Mouse (Mus musculus): ENCODE results near the gene Ceacam15. TPM values are rescaled to one million over a fixed set of nuclear protein-coding genes. Genes with fewer than 3 reads are reported as not detected.

Gene Ceacam15
- polyA plus RNA-seq, 1 experiment from 2014 or later = not detected

DNA sequence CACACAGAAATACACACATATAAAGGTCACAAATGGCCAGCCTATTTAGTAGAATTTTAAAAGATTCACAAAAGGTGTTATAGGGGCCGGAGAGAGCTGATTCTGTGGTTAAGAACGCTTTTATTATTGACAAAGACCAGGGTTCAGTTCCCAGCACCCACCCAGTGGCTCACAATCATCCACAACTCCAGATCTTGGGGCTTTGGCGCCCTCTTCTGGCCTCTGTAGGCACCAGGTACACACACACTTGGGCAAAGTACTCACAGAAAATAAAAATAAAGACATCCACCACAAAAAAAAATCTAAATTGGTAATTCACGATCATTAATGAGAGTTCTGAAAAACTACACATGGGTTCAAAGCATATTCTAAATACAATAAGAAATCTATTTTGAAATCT is 43.6 kb downstream of the Ceacam15 start:
- Histone ChIP-seq H3K4me3 (ENCODE audit: low read depth, low read length) (no peak overlapping the region), H3K9me3 (ENCODE audit: low read length) (no peaks in the 10 kb centered on the region), H3K36me3 (replicated peaks; ENCODE audit: insufficient read depth, low read length) (no peaks in the 10 kb centered on the region), H3K4me2 (ENCODE audit: low read depth, low read length) (no peak overlapping the region), H3K4me1 (ENCODE audit: insufficient read depth) (no peaks in the 10 kb centered on the region), H3K27me3 (ENCODE audit: insufficient read depth, low read length) (no peaks in the 10 kb centered on the region), H3K27ac (ENCODE audit: low read depth) (no peak overlapping the region), H3K9ac (replicated peaks) (no peak overlapping the region)
- ATAC-seq (no peak), DNase-seq (no peak)
- TF ChIP-seq CTCF (IDR thresholded peaks at IDR 0.05; ENCODE audit: low read depth) (0 out of 2 replicates have a peak, but pooled peaks have one; percentile 6), EP300 (IDR thresholded peaks at IDR 0.05; ENCODE audit: low read depth) (no peak)
- 66% methylated on average over 4 of the region's 4 CpGs for WGBS (ENCODE audit: insufficient replicate concordance)

DNA sequence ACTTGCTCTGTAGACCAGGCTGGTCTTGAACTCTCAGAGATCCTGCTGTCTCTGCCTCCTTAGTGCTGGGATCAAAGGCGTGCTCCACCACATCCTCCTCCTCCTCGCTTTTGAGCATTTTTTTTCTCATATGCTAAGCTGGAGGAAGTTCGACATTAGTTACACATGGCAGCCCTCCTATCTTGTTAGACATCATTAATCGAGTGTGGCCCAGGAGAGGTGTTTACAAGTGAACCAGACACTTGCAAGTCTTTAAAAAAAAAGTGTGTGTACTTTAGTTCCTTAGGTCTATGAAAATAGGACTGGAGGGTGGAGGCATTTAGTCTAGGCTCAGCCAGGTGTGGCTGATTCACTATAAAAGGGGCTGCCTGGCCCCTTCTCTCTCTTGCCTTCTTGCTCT is 44.5 kb downstream of the Ceacam15 start:
- no peaks in the 10 kb centered on the region for H3K27me3 ChIP-seq (ENCODE audit: insufficient read depth, low read length)
- no peak overlapping the region for H3K27ac ChIP-seq (ENCODE audit: low read depth)
- H3K4me2 ChIP-seq (ENCODE audit: low read depth, low read length) = no peak overlapping the region
- no peaks in the 10 kb centered on the region for H3K4me1 ChIP-seq (ENCODE audit: insufficient read depth)
- no peak for TF ChIP-seq CTCF (IDR thresholded peaks at IDR 0.05; ENCODE audit: low read depth)
- no peak for TF ChIP-seq EP300 (IDR thresholded peaks at IDR 0.05; ENCODE audit: low read depth)
- WGBS (ENCODE audit: insufficient replicate concordance) = 50% methylated on average over 4 of the region's 4 CpGs
- DNase-seq = no peak
- ATAC-seq = no peak
- H3K9me3 ChIP-seq (ENCODE audit: low read length) = no peaks in the 10 kb centered on the region
- no peaks in the 10 kb centered on the region for H3K36me3 ChIP-seq (replicated peaks; ENCODE audit: insufficient read depth, low read length)
- no peak overlapping the region for H3K4me3 ChIP-seq (ENCODE audit: low read depth, low read length)
- H3K9ac ChIP-seq (replicated peaks) = no peak overlapping the region

DNA sequence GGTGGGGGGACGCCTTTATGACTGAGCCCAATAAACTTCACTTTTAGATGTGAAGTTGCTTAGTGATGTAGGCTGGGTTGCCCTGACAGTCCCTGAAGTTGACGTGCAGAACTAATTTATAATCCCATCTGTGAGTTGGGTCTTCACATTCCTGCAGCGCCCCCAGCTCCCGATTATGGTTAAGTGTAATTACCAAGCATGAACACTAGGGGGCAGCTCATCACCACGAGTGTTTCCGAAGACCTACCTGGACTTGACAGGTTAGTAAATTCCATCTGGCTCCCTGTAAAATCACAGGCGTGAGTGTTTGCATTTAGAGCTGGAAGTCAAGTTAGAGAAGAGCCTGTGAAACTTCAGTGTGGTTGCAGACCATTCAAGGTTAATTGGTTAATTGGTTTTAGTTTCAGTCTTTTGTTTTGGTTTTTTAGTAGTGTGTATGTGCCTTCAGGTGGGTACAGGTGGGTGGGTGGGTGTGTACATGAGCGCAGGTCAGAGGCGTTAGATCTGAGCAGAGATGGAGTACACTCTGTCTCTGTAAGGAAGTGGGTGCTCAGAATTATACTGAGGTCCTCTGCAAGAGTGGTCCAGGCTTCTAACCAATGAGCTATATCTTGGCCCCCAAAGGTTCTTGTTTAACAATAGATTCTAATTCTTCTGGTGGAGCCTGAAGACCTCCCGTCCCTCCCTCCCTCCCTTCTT is 45.8 kb downstream of the Ceacam15 start:
- ATAC-seq = no peak
- Histone ChIP-seq H3K4me2 (ENCODE audit: low read depth, low read length) (peak overlapping the region; percentile 13; the same call in 1 of the 2 replicates), H3K36me3 (replicated peaks; ENCODE audit: insufficient read depth, low read length) (no peaks in the 10 kb centered on the region), H3K4me3 (ENCODE audit: low read depth, low read length) (no peak overlapping the region), H3K27me3 (ENCODE audit: insufficient read depth, low read length) (no peaks in the 10 kb centered on the region), H3K27ac (ENCODE audit: low read depth) (no peak overlapping the region), H3K9me3 (ENCODE audit: low read length) (no peaks in the 10 kb centered on the region), H3K4me1 (ENCODE audit: insufficient read depth) (no peaks in the 10 kb centered on the region), H3K9ac (replicated peaks) (no peak overlapping the region)
- TF ChIP-seq CTCF (IDR thresholded peaks at IDR 0.05; ENCODE audit: low read depth) = peak; percentile 89
- TF ChIP-seq EP300 (IDR thresholded peaks at IDR 0.05; ENCODE audit: low read depth) = no peak
- WGBS (ENCODE audit: insufficient replicate concordance) = 15% methylated on average over 10 of the region's 10 CpGs
- DNase-seq = peak; percentile 58

- 32% methylated on average over 12 of the region's 12 CpGs for WGBS (ENCODE audit: insufficient replicate concordance)
- no peaks in the 10 kb centered on the region; the same call in 1 of the 2 replicates for H3K4me1 ChIP-seq (ENCODE audit: insufficient read depth)
- no peaks in the 10 kb centered on the region for H3K36me3 ChIP-seq (replicated peaks; ENCODE audit: insufficient read depth, low read length)
- no peak overlapping the region for H3K4me2 ChIP-seq (ENCODE audit: low read depth, low read length)
- no peak for ATAC-seq
- H3K27ac ChIP-seq (ENCODE audit: low read depth) = no peak overlapping the region
- H3K9ac ChIP-seq (replicated peaks) = no peak overlapping the region
- no peak overlapping the region for H3K4me3 ChIP-seq (ENCODE audit: low read depth, low read length)
- TF ChIP-seq CTCF (IDR thresholded peaks at IDR 0.05; ENCODE audit: low read depth) (peak; percentile 92), EP300 (IDR thresholded peaks at IDR 0.05; ENCODE audit: low read depth) (no peak)
- H3K27me3 ChIP-seq (ENCODE audit: insufficient read depth, low read length) = no peaks in the 10 kb centered on the region
- no peaks in the 10 kb centered on the region for H3K9me3 ChIP-seq (ENCODE audit: low read length)
- peak; percentile 66 for DNase-seq
Observed at GRCm38 (mm10) chr7:16628096-16628771, 47.3 kb downstream of the Ceacam15 start.

DNA sequence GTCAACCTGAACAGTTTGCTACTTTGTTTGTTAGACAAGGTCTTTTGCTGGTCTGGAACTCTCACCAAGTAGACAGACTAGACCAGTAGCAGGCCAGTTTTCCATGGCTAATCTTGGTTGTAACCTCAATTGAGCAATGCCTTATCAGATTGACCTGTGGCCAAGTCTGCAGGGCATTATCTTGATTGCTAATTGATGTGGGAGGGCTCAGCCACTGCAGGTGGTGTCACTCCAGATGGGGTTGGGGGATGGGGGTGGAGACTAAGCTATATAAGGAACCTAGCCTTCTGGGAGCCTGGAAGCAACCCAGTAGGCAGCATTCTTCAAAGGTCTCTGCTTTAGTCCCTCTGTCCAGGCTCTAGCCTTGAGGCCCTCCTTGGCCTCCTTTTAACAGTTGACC is 51.8 kb downstream of the Ceacam15 start:
- Histone ChIP-seq H3K27me3 (ENCODE audit: insufficient read depth, low read length) (no peaks in the 10 kb centered on the region), H3K9ac (replicated peaks) (no peak overlapping the region), H3K4me2 (ENCODE audit: low read depth, low read length) (no peak overlapping the region), H3K4me3 (ENCODE audit: low read depth, low read length) (no peak overlapping the region), H3K4me1 (ENCODE audit: insufficient read depth) (peaks cover 1% of the 10 kb centered on the region), H3K36me3 (replicated peaks; ENCODE audit: insufficient read depth, low read length) (no peaks in the 10 kb centered on the region), H3K27ac (ENCODE audit: low read depth) (no peak overlapping the region), H3K9me3 (ENCODE audit: low read length) (no peaks in the 10 kb centered on the region)
- ATAC-seq (no peak), DNase-seq (no peak)
- TF ChIP-seq CTCF (IDR thresholded peaks at IDR 0.05; ENCODE audit: low read depth) (no peak), EP300 (IDR thresholded peaks at IDR 0.05; ENCODE audit: low read depth) (no peak)

GRCm38 (mm10) chr7:16623131-16623530 is 52.4 kb downstream of the Ceacam15 start:
- no peak overlapping the region for H3K9ac ChIP-seq (replicated peaks)
- DNase-seq (no peak), ATAC-seq (no peak)
- no peak for TF ChIP-seq CTCF (IDR thresholded peaks at IDR 0.05; ENCODE audit: low read depth)
- no peak for TF ChIP-seq EP300 (IDR thresholded peaks at IDR 0.05; ENCODE audit: low read depth)
- no peaks in the 10 kb centered on the region for H3K27me3 ChIP-seq (ENCODE audit: insufficient read depth, low read length)
- H3K4me3 ChIP-seq (ENCODE audit: low read depth, low read length) = no peak overlapping the region
- H3K27ac ChIP-seq (ENCODE audit: low read depth) = no peak overlapping the region
- H3K36me3 ChIP-seq (replicated peaks; ENCODE audit: insufficient read depth, low read length) = no peaks in the 10 kb centered on the region
- H3K4me1 ChIP-seq (ENCODE audit: insufficient read depth) = peaks cover 7% of the 10 kb centered on the region
- WGBS (ENCODE audit: insufficient replicate concordance) = 39% methylated on average over 4 of the region's 4 CpGs
- H3K4me2 ChIP-seq (ENCODE audit: low read depth, low read length) = no peak overlapping the region
- no peaks in the 10 kb centered on the region for H3K9me3 ChIP-seq (ENCODE audit: low read length)

Other genes with a start within 250 kb of the Ceacam15 start
- gene Tmem160, start 222.9 kb downstream of the Ceacam15 start, polyA plus RNA-seq (2015; fragmentation: Nextera tagmentation; extraction: Ambion mirVana) = 38.7 and 43.0 TPM in 2 replicates
- 0.07 and 0.11 TPM in 2 replicates for gene Npas1, start 198.0 kb downstream of the Ceacam15 start, polyA plus RNA-seq (2015; fragmentation: Nextera tagmentation; extraction: Ambion mirVana)
- 2.4 and 2.7 TPM in 2 replicates for gene Arhgap35, start 60.7 kb downstream of the Ceacam15 start, polyA plus RNA-seq (2015; fragmentation: Nextera tagmentation; extraction: Ambion mirVana)
- gene Ceacam9, start 46.2 kb upstream of the Ceacam15 start, polyA plus RNA-seq (2015; fragmentation: Nextera tagmentation; extraction: Ambion mirVana) = not detected in 2 replicates
- 151 and 153 TPM in 2 replicates for gene Ap2s1, start 62.7 kb upstream of the Ceacam15 start, polyA plus RNA-seq (2015; fragmentation: Nextera tagmentation; extraction: Ambion mirVana)
- gene Slc1a5, start 105.6 kb upstream of the Ceacam15 start, polyA plus RNA-seq (2015; fragmentation: Nextera tagmentation; extraction: Ambion mirVana) = 43.9 and 44.8 TPM in 2 replicates
- gene Strn4, start 140.2 kb upstream of the Ceacam15 start, polyA plus RNA-seq (2015; fragmentation: Nextera tagmentation; extraction: Ambion mirVana) = 15.9 and 18.4 TPM in 2 replicates
- gene Fkrp, start 141.0 kb upstream of the Ceacam15 start, polyA plus RNA-seq (2015; fragmentation: Nextera tagmentation; extraction: Ambion mirVana) = 7.4 and 8.7 TPM in 2 replicates
- gene Prkd2, start 167.2 kb upstream of the Ceacam15 start, polyA plus RNA-seq (2015; fragmentation: Nextera tagmentation; extraction: Ambion mirVana) = 4.3 and 5.0 TPM in 2 replicates
- 0.09 TPM in 2 replicates for gene Dact3, start 199.6 kb upstream of the Ceacam15 start, polyA plus RNA-seq (2015; fragmentation: Nextera tagmentation; extraction: Ambion mirVana)
- 0.15 and 0.20 TPM in 2 replicates for gene Gng8, start 216.1 kb upstream of the Ceacam15 start, polyA plus RNA-seq (2015; fragmentation: Nextera tagmentation; extraction: Ambion mirVana)
- 1.1 and 1.7 TPM in 2 replicates for gene Ptgir, start 230.8 kb upstream of the Ceacam15 start, polyA plus RNA-seq (2015; fragmentation: Nextera tagmentation; extraction: Ambion mirVana)
- gene Calm3, start 248.4 kb upstream of the Ceacam15 start, polyA plus RNA-seq (2015; fragmentation: Nextera tagmentation; extraction: Ambion mirVana) = 58.8 and 60.3 TPM in 2 replicates

Measured in liver, postnatal 0 days (tissue).